Mouse (Mus musculus): ENCODE measurements around the gene Furin. TPM values are rescaled to one million over a fixed set of nuclear protein-coding genes. Genes with fewer than 3 reads are reported as not detected.

The Furin gene
- polyA plus RNA-seq, 1 experiment from 2014 or later = 6.3 TPM

DNA sequence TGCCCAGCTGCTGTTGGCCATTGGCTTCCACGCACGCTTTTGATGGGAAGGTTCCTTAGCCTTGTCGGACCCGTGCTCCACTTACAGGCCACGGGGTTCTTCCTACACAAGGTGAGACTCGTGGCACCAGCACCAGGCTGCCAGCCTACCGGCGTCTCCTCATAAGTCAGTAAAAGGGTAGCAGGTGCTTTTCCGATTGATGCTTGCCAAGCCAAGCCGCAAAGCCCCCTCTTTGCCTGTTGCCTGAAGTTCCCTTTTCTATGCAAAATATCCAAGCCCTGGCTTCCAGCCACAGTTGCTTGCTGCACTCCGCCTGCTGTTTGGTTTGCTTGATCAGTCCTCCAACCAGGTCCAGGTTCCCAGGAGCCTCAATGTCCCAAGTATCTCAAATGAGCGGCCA lies 31.4 kb downstream of the Furin start:
- DNase-seq (ENCODE audit: low spot score) = no peak
- 86% methylated on average over 12 of the region's 12 CpGs for WGBS
- H3K27me3 ChIP-seq (replicated peaks; ENCODE audit: low read depth, poor library complexity, severe bottlenecking) = peaks cover 12% of the 10 kb centered on the region; the same call in 1 of the 2 replicates
- H3K4me1 ChIP-seq = peaks cover 25% of the 10 kb centered on the region
- H3K9me3 ChIP-seq = no peaks in the 10 kb centered on the region
- no peak overlapping the region for H3K4me3 ChIP-seq
- H3K27ac ChIP-seq (replicated peaks) = no peak overlapping the region
- H3K36me3 ChIP-seq (replicated peaks) = peaks cover 8% of the 10 kb centered on the region

- Histone ChIP-seq H3K4me3 (no peak overlapping the region), H3K27ac (replicated peaks) (no peak overlapping the region), H3K9me3 (no peaks in the 10 kb centered on the region), H3K36me3 (replicated peaks) (peaks cover 9% of the 10 kb centered on the region), H3K4me1 (peaks cover 28% of the 10 kb centered on the region), H3K27me3 (replicated peaks; ENCODE audit: low read depth, poor library complexity, severe bottlenecking) (peaks cover 12% of the 10 kb centered on the region; the same call in 1 of the 2 replicates)
- 79% methylated on average over 4 of the region's 4 CpGs for WGBS
- no peak for DNase-seq (ENCODE audit: low spot score)
Measured at GRCm38 (mm10) chr7:80373352-80373751, 31.9 kb downstream of the Furin start.

GRCm38 (mm10) chr7:80372667-80373066 lies 32.6 kb downstream of the Furin start:
- Histone ChIP-seq H3K4me3 (no peak overlapping the region), H3K27me3 (replicated peaks; ENCODE audit: low read depth, poor library complexity, severe bottlenecking) (peaks cover 12% of the 10 kb centered on the region; the same call in 1 of the 2 replicates), H3K27ac (replicated peaks) (no peak overlapping the region), H3K4me1 (peaks cover 29% of the 10 kb centered on the region), H3K9me3 (no peaks in the 10 kb centered on the region), H3K36me3 (replicated peaks) (peaks cover 16% of the 10 kb centered on the region)
- 62% methylated on average over 2 of the region's 2 CpGs for WGBS
- no peak for DNase-seq (ENCODE audit: low spot score)

GRCm38 (mm10) chr7:80372166-80372565 lies 33.1 kb downstream of the Furin start:
- 82% methylated on average over 3 of the region's 3 CpGs for WGBS

GRCm38 (mm10) chr7:80371041-80371751 lies 34.0 kb downstream of the Furin start, which contains the start of gene Man2a2:
Man2a2 (minus strand) TSS chr7:80371375.
- Histone ChIP-seq H3K9me3 (no peaks in the 10 kb centered on the region), H3K27me3 (replicated peaks; ENCODE audit: low read depth, poor library complexity, severe bottlenecking) (peaks cover 12% of the 10 kb centered on the region; the same call in 1 of the 2 replicates), H3K27ac (replicated peaks) (peak within 1 kb of the TSS; percentile 95), H3K36me3 (replicated peaks) (peaks cover 30% of the 10 kb centered on the region), H3K4me3 (peak within 1 kb of the TSS; percentile 98), H3K4me1 (peaks cover 29% of the 10 kb centered on the region)
- WGBS = under 1% methylated on average over 86 of the region's 86 CpGs
- DNase-seq (ENCODE audit: low spot score) = peak; percentile 88

More at GRCm38 (mm10) chr7:80372166-80372565, 33.1 kb downstream of the Furin start:
- H3K4me3 ChIP-seq = no peak overlapping the region
- no peaks in the 10 kb centered on the region for H3K9me3 ChIP-seq
- no peak for DNase-seq (ENCODE audit: low spot score)
- no peak overlapping the region for H3K27ac ChIP-seq (replicated peaks)
- H3K36me3 ChIP-seq (replicated peaks) = peaks cover 21% of the 10 kb centered on the region
- peaks cover 29% of the 10 kb centered on the region for H3K4me1 ChIP-seq
- peaks cover 12% of the 10 kb centered on the region; the same call in 1 of the 2 replicates for H3K27me3 ChIP-seq (replicated peaks; ENCODE audit: low read depth, poor library complexity, severe bottlenecking)

DNA sequence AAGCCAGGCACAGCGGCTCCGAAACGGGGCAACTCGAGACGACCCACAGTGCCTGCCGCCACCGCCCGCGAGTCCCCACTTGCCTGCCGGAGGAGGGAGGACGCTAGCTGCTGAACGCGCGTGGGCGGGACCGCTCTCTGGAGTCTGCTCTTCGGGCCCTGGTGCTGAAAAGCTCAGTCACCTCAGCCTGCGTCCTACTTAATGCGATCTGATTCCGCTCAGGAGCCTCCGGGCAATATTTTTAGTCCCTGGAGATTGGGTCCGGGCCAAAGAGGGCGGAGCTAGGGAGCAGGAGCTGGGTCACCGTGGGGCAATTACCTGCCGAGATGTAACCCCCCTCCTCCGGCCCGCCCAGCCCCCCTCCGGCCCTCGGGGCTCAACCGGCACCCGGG lies 34.6 kb downstream of the Furin start:
- Histone ChIP-seq H3K4me1 (peaks cover 26% of the 10 kb centered on the region), H3K36me3 (replicated peaks) (peaks cover 36% of the 10 kb centered on the region), H3K27me3 (replicated peaks; ENCODE audit: low read depth, poor library complexity, severe bottlenecking) (peaks cover 12% of the 10 kb centered on the region; the same call in 1 of the 2 replicates), H3K4me3 (peak overlapping the region; percentile 98), H3K9me3 (no peaks in the 10 kb centered on the region), H3K27ac (replicated peaks) (peak overlapping the region; percentile 95)
- WGBS = under 1% methylated on average over 31 of the region's 31 CpGs
- peak; percentile 77 for DNase-seq (ENCODE audit: low spot score)

- peak overlapping the region; percentile 95 for H3K27ac ChIP-seq (replicated peaks)
- peaks cover 24% of the 10 kb centered on the region for H3K4me1 ChIP-seq
- no peak for DNase-seq (ENCODE audit: low spot score)
- H3K9me3 ChIP-seq = no peaks in the 10 kb centered on the region
- H3K4me3 ChIP-seq = peak overlapping the region; percentile 98
- H3K36me3 ChIP-seq (replicated peaks) = peaks cover 40% of the 10 kb centered on the region
- 51% methylated on average over 4 of the region's 4 CpGs for WGBS
- peaks cover 12% of the 10 kb centered on the region; the same call in 1 of the 2 replicates for H3K27me3 ChIP-seq (replicated peaks; ENCODE audit: low read depth, poor library complexity, severe bottlenecking)
Measured at GRCm38 (mm10) chr7:80369967-80370431, 35.2 kb downstream of the Furin start.

DNA sequence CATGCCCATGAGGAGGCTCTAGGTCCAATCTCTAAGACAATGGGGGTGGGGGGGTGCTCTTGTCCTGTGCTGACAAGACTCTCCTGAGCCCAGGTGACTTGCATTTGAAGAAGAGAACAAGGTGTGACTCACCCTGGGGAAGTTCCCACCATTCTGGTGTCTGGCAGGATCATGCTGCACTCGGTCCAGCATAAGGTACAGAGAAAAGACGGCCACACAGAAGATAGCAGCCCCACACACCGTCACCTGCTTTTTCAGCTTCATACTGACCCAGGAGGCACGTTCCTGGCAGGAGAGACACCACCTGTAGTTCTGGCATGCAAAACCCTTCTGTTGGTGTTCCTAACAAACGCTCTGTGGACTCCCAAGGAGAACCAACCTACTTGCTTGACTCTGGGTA lies 35.8 kb downstream of the Furin start:
- Histone ChIP-seq H3K36me3 (replicated peaks) (peaks cover 46% of the 10 kb centered on the region), H3K4me3 (peak overlapping the region; percentile 98), H3K27ac (replicated peaks) (no peak overlapping the region), H3K4me1 (peaks cover 24% of the 10 kb centered on the region), H3K27me3 (replicated peaks; ENCODE audit: low read depth, poor library complexity, severe bottlenecking) (peaks cover 12% of the 10 kb centered on the region; the same call in 1 of the 2 replicates), H3K9me3 (no peaks in the 10 kb centered on the region)
- no peak for DNase-seq (ENCODE audit: low spot score)
- 73% methylated on average over 5 of the region's 5 CpGs for WGBS

DNA sequence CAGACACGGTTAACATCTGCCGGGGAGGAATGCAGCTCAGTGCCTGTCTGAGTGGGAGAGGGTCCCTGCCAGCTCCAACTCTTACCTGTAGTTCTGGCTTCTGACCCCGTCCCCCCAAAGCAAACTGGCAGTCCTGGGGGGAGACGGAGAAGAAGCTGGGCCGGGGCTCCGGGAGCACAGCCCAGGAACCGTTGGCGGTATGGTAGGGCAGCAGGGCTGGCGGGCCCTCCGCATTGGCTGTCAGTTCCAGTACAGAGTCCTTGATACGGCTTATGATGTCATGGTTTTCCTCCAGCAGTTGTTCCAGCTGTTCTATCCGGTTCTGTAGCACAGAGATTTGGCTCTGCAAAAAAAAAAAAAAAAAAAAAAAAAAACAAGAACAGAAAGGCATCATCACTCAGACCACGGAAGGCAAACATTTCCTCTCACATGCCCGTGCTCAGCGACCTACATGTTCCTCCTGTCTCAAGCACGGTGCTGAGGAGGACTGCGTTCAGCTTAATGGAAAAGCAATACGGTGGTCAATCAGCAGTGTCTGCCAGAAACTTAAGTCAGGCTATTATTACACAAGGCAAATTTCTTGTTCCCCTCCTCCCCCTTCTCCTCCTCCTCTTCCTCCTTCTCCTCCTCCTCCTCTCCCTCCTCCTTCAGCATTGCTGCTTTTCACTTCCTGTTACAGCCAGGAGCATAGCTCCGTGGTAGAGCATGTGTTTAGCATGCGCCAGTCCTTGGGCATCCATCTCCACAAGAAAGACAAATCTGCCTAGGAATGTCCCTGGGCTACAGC lies 36.4 kb downstream of the Furin start:
- peaks cover 52% of the 10 kb centered on the region for H3K36me3 ChIP-seq (replicated peaks)

DNA sequence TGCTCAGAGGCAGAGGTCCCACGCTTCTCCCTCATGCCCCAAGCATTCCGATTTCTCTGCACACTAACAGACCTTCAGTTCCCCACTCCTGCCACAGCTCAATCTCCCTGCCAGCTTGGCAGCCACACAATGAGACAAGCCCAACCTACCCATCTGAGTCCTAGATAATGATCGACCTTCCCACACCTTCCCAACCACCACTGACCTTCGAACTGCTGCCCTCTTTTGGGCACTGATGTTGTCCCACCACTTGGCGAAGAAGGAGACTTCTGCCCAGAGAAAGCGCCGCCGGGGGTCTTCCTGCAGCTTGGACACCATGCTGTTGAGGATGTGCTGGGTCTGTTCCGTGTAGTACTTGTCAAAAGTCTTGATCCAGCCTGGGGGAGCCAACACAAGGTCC lies 37.2 kb downstream of the Furin start:
- Histone ChIP-seq H3K27ac (replicated peaks) (no peak overlapping the region), H3K9me3 (no peaks in the 10 kb centered on the region), H3K4me3 (no peak overlapping the region), H3K36me3 (replicated peaks) (peaks cover 60% of the 10 kb centered on the region), H3K27me3 (replicated peaks; ENCODE audit: low read depth, poor library complexity, severe bottlenecking) (0 out of 2 replicates have a peak, but pooled peaks cover 7% of the 10 kb centered on the region), H3K4me1 (peaks cover 24% of the 10 kb centered on the region)
- WGBS = 91% methylated on average over 9 of the region's 9 CpGs
- DNase-seq (ENCODE audit: low spot score) = no peak

More for the DNA sequence above, 36.4 kb downstream of the Furin start:
- no peaks in the 10 kb centered on the region for H3K9me3 ChIP-seq
- 86% methylated on average over 20 of the region's 20 CpGs for WGBS
- H3K4me3 ChIP-seq = peak overlapping the region; percentile 5; the same call in 1 of the 2 replicates
- peaks cover 9% of the 10 kb centered on the region; the same call in 1 of the 2 replicates for H3K27me3 ChIP-seq (replicated peaks; ENCODE audit: low read depth, poor library complexity, severe bottlenecking)
- H3K27ac ChIP-seq (replicated peaks) = no peak overlapping the region
- no peak for DNase-seq (ENCODE audit: low spot score)
- H3K4me1 ChIP-seq = peaks cover 24% of the 10 kb centered on the region

GRCm38 (mm10) chr7:80367232-80367631 lies 38.0 kb downstream of the Furin start:
- H3K27me3 ChIP-seq (replicated peaks; ENCODE audit: low read depth, poor library complexity, severe bottlenecking) = 0 out of 2 replicates have a peak, but pooled peaks cover 3% of the 10 kb centered on the region
- no peaks in the 10 kb centered on the region for H3K9me3 ChIP-seq
- peaks cover 68% of the 10 kb centered on the region for H3K36me3 ChIP-seq (replicated peaks)
- H3K4me1 ChIP-seq = peaks cover 24% of the 10 kb centered on the region
- no peak for DNase-seq (ENCODE audit: low spot score)
- no peak overlapping the region for H3K27ac ChIP-seq (replicated peaks)
- no peak overlapping the region for H3K4me3 ChIP-seq
- 94% methylated on average over 7 of the region's 7 CpGs for WGBS

DNA sequence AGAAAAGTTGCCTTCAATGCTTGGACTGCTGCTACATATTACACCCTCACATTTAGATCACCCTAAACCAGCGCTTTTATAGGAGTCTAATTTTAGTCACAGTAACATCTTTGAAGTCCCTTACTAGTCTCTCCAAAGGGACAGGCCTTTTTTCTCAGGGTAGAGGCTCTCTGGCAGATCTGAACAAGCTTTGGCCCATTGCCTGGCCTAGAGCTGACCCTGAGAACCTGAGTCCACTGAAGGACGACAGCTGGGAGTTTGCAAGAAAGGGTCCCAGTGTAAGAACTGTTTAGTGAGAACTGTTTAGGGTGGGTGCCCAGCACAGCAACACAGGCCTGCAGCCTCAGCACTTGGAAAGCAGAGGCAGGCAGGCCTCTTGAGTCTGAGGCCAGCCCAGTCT lies 39.5 kb downstream of the Furin start:
- Histone ChIP-seq H3K27me3 (replicated peaks; ENCODE audit: low read depth, poor library complexity, severe bottlenecking) (no peaks in the 10 kb centered on the region), H3K9me3 (no peaks in the 10 kb centered on the region), H3K4me3 (no peak overlapping the region), H3K36me3 (replicated peaks) (peaks cover 83% of the 10 kb centered on the region), H3K4me1 (peaks cover 22% of the 10 kb centered on the region), H3K27ac (replicated peaks) (no peak overlapping the region)
- WGBS = 88% methylated on average over 2 of the region's 2 CpGs
- DNase-seq (ENCODE audit: low spot score) = no peak
